Mouse (Mus musculus) hindbrain, embryonic 11.5 days (tissue): ENCODE results near the gene Tnk2. TPM values are rescaled to one million over a fixed set of nuclear protein-coding genes. Genes with fewer than 3 reads are reported as not detected.

ENCODE experiments used
- ATAC-seq: fragments of 200-750 bp; cut with Nextera tagmentation; 2 replicates; pipeline ENCODE4 v1.8.0; 2017; ENCODE audit warnings: mild to moderate bottlenecking, moderate TSS enrichment, moderate library complexity; ENCODE audit not compliant: low FRiP score
- DNase-seq: peaks from one replicate; pipeline ENCODE4 v3.0.0-alpha.2; 2015; ENCODE audit warnings: low spot score
- H3K27ac ChIP-seq: fragments of 300-500 bp; sonication (generic); 2 replicates; pipeline ENCODE4 v1.5.1; 2014; ENCODE audit warnings: mild to moderate bottlenecking, low read depth, low read length
- H3K27me3 ChIP-seq: fragments of 300-500 bp; sonication (generic); 2 replicates; pipeline ENCODE4 v1.6.1; 2014; ENCODE audit warnings: mild to moderate bottlenecking, low read length, moderate library complexity, mixed read lengths; ENCODE audit not compliant: control insufficient read depth, insufficient read depth
- H3K36me3 ChIP-seq: fragments of 300-500 bp; sonication (generic); 2 replicates; pipeline ENCODE4 v1.6.1; 2014; ENCODE audit warnings: mild to moderate bottlenecking, low read length, moderate library complexity, mixed read lengths; ENCODE audit not compliant: control insufficient read depth, insufficient read depth
- H3K4me1 ChIP-seq: fragments of 300-500 bp; sonication (generic); replicated peaks from 2 replicates; pipeline ENCODE4 v1.6.1; 2014; ENCODE audit warnings: low read length, mixed read lengths; ENCODE audit not compliant: control insufficient read depth, insufficient read depth
- H3K4me2 ChIP-seq: fragments of 300-500 bp; sonication (generic); replicated peaks from 2 replicates; pipeline ENCODE4 v1.6.1; 2014; ENCODE audit warnings: mild to moderate bottlenecking, low read depth, low read length
- H3K4me3 ChIP-seq: fragments of 300-500 bp; sonication (generic); 2 replicates; pipeline ENCODE4 v1.5.1; 2014; ENCODE audit warnings: low read depth, low read length
- H3K9ac ChIP-seq: fragments of 300-500 bp; sonication (generic); 2 replicates; pipeline ENCODE4 v1.6.1; 2014; ENCODE audit warnings: low read depth, low read length
- H3K9me3 ChIP-seq: fragments of 300-500 bp; sonication (generic); 2 replicates; pipeline ENCODE4 v1.6.1; 2016; ENCODE audit warnings: low read length; ENCODE audit not compliant: control insufficient read depth
- WGBS: fragments of 180-500 bp; shearing (Covaris S2); extraction: QIAGEN DNeasy Blood & Tissue Kit; methylation state at CpG from one replicate; pipeline ENCODE4 v1.1.7; 2014; 5-methylcytosine and 5-hydroxymethylcytosine counted together
- polyA plus RNA-seq: library from polyadenylated mRNA; unstranded; fragments of >200 nt; fragmentation: Nextera tagmentation; extraction: Ambion mirVana; gene quantifications from 2 replicates; pipeline ENCODE4 v1.2.1, GENCODE M21; 2014

The Tnk2 gene
- polyA plus RNA-seq, 1 experiment from 2014 or later = 7.0 TPM

- Histone ChIP-seq H3K9me3 (no peaks in the 10 kb centered on the region), H3K4me3 (no peak overlapping the region), H3K9ac (no peak overlapping the region), H3K27ac (no peak overlapping the region), H3K4me1 (no peaks in the 10 kb centered on the region), H3K36me3 (0 out of 2 replicates have a peak, but pooled peaks cover 2% of the 10 kb centered on the region), H3K4me2 (no peak overlapping the region), H3K27me3 (no peaks in the 10 kb centered on the region)
- DNase-seq (no peak), ATAC-seq (no peak)
- WGBS = 77% methylated on average over 9 of the region's 9 CpGs
Observed at GRCm38 (mm10) chr16:32666671-32667551, 23.2 kb downstream of the Tnk2 start.

- ATAC-seq = no peak
- Histone ChIP-seq H3K4me2 (no peak overlapping the region), H3K36me3 (0 out of 2 replicates have a peak, but pooled peaks cover 2% of the 10 kb centered on the region), H3K4me3 (no peak overlapping the region), H3K4me1 (no peaks in the 10 kb centered on the region), H3K9ac (no peak overlapping the region), H3K27me3 (no peaks in the 10 kb centered on the region), H3K27ac (no peak overlapping the region), H3K9me3 (no peaks in the 10 kb centered on the region)
- DNase-seq = no peak
- 75% methylated on average over 3 of the region's 3 CpGs for WGBS
Observed at GRCm38 (mm10) chr16:32667552-32667872, 23.8 kb downstream of the Tnk2 start.

- 69% methylated on average over 10 of the region's 10 CpGs for WGBS
- DNase-seq (no peak), ATAC-seq (no peak)
- Histone ChIP-seq H3K4me1 (no peaks in the 10 kb centered on the region), H3K27me3 (no peaks in the 10 kb centered on the region), H3K4me2 (no peak overlapping the region), H3K9ac (no peak overlapping the region), H3K4me3 (no peak overlapping the region), H3K36me3 (0 out of 2 replicates have a peak, but pooled peaks cover 2% of the 10 kb centered on the region), H3K9me3 (no peaks in the 10 kb centered on the region), H3K27ac (no peak overlapping the region)
Observed at GRCm38 (mm10) chr16:32668030-32668429, 24.4 kb downstream of the Tnk2 start.

GRCm38 (mm10) chr16:32668472-32668871 lies 24.8 kb downstream of the Tnk2 start:
- Histone ChIP-seq H3K9me3 (no peaks in the 10 kb centered on the region), H3K9ac (no peak overlapping the region), H3K4me2 (no peak overlapping the region), H3K27me3 (no peaks in the 10 kb centered on the region), H3K4me1 (no peaks in the 10 kb centered on the region), H3K27ac (no peak overlapping the region), H3K4me3 (no peak overlapping the region), H3K36me3 (0 out of 2 replicates have a peak, but pooled peaks cover 2% of the 10 kb centered on the region)
- WGBS = 77% methylated on average over 4 of the region's 4 CpGs
- ATAC-seq (no peak), DNase-seq (no peak)

DNA sequence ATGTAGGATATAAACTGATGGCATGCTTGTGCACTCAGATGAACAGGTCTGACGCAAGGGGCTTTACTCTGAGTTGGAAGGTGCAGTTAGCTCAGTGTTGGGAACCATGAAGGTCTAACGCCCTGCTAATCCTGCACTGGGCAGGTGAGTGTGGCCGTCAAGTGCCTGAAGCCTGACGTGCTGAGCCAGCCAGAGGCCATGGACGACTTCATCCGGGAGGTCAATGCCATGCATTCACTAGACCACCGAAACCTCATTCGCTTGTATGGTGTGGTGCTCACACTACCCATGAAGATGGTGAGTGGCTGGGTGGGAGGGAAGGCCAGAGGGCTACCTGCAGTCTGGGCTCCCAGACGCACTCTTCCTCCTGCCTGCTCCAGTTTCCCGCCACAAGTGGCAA lies 25.6 kb downstream of the Tnk2 start:
- no peaks in the 10 kb centered on the region for H3K4me1 ChIP-seq
- H3K9me3 ChIP-seq = no peaks in the 10 kb centered on the region
- H3K27me3 ChIP-seq = no peaks in the 10 kb centered on the region
- H3K9ac ChIP-seq = no peak overlapping the region
- 90% methylated on average over 10 of the region's 10 CpGs for WGBS
- no peak overlapping the region for H3K4me3 ChIP-seq
- no peak overlapping the region for H3K4me2 ChIP-seq
- ATAC-seq = no peak
- H3K27ac ChIP-seq = no peak overlapping the region
- 0 out of 2 replicates have a peak, but pooled peaks cover 2% of the 10 kb centered on the region for H3K36me3 ChIP-seq
- no peak for DNase-seq

GRCm38 (mm10) chr16:32670354-32671124 lies 26.9 kb downstream of the Tnk2 start:
- ATAC-seq (no peak), DNase-seq (no peak)
- no peaks in the 10 kb centered on the region for H3K27me3 ChIP-seq
- H3K4me1 ChIP-seq = no peaks in the 10 kb centered on the region
- 0 out of 2 replicates have a peak, but pooled peaks cover 2% of the 10 kb centered on the region for H3K36me3 ChIP-seq
- no peak overlapping the region for H3K9ac ChIP-seq
- H3K4me2 ChIP-seq = no peak overlapping the region
- H3K9me3 ChIP-seq = no peaks in the 10 kb centered on the region
- H3K27ac ChIP-seq = no peak overlapping the region
- H3K4me3 ChIP-seq = no peak overlapping the region
- WGBS = 90% methylated on average over 10 of the region's 10 CpGs

DNA sequence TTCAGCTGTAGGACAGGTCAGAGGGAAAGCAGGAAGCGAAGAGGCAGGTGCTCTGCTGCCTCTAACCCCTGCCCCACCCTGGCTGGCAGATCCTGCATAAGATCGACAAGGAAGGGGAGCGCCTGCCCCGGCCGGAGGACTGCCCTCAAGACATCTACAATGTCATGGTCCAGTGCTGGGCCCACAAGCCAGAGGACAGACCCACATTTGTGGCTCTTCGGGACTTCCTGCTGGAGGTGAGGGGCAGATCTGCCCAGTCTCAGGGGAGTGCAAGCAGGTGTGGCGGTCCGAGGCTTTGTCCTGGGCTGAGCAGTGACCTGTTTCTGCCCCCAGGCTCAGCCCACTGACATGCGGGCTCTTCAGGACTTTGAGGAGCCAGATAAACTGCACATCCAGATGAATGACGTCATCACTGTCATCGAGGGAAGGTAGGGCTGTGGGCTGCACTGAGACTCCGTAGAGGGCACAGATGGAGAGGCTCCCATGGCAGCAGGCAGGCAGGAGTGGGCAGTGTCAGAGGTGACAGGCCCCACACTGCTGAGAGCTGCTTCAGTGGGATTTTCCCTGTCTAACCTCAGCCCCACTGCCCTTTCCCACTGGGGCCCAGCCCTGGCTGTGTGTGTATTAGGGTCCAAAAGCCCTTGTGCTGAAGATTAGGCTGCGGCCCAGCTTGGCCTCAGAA lies 27.7 kb downstream of the Tnk2 start:
- Histone ChIP-seq H3K9me3 (no peaks in the 10 kb centered on the region), H3K27me3 (no peaks in the 10 kb centered on the region), H3K9ac (no peak overlapping the region), H3K4me1 (no peaks in the 10 kb centered on the region), H3K4me2 (no peak overlapping the region), H3K4me3 (no peak overlapping the region), H3K36me3 (0 out of 2 replicates have a peak, but pooled peaks cover 2% of the 10 kb centered on the region), H3K27ac (no peak overlapping the region)
- WGBS = 90% methylated on average over 13 of the region's 13 CpGs
- ATAC-seq (no peak), DNase-seq (no peak)

GRCm38 (mm10) chr16:32672250-32672649 lies 28.6 kb downstream of the Tnk2 start:
- H3K27ac ChIP-seq = no peak overlapping the region
- ATAC-seq (no peak), DNase-seq (no peak)
- no peaks in the 10 kb centered on the region for H3K9me3 ChIP-seq
- WGBS = 89% methylated on average over 7 of the region's 7 CpGs
- no peaks in the 10 kb centered on the region for H3K27me3 ChIP-seq
- no peak overlapping the region for H3K4me3 ChIP-seq
- no peak overlapping the region for H3K4me2 ChIP-seq
- 0 out of 2 replicates have a peak, but pooled peaks cover 2% of the 10 kb centered on the region for H3K36me3 ChIP-seq
- H3K9ac ChIP-seq = no peak overlapping the region
- H3K4me1 ChIP-seq = no peaks in the 10 kb centered on the region
